Comparison of ENCODE assay signal across 16 mouse cellular contexts in genomic region chr5:53427411-53427810, GRCm38 (mm10). TPM values are rescaled to one million over a fixed set of nuclear protein-coding genes. Genes with fewer than 3 reads are reported as not detected.
A peak's percentile ranks its signal among the peaks of the same experiment; 100 is the strongest.
DNase-seq lines count a peak whose midpoint lies in the region; ATAC-seq lines count a peak whose summit lies in the region.
"Had no signal": no experiment of that assay in that cellular context is flagged by ENCODE, and none has a peak within 500 bp of the region (broad histone marks: within the 10 kb centered on the region; RNA-seq: fewer than 3 reads in every experiment).

No protein-coding gene starts in this region.

- DNase-seq in heart, adult 18-20 months = peak; percentile 44 to 71
- DNase-seq in ovary, postnatal 36 days (ENCODE audit: low spot score) = peak; percentile 18
- no peak for DNase-seq in ovary, postnatal 14 days (ENCODE audit: low spot score)
- peak; percentile 55 to 58 for DNase-seq in heart, adult 9 months (ENCODE audit: low spot score in 2 of 2)
- DNase-seq in MN1 (ENCODE audit: low spot score) = no peak
- DNase-seq in spleen, adult 12 weeks (ENCODE audit: low spot score) = no peak
- DNase-seq: right cerebral cortex, postnatal 4 days; thymus, postnatal 36 days had no signal

- H3K4me2 ChIP-seq in heart, embryonic 12.5 days = no peak overlapping the region
- H3K4me2 ChIP-seq: embryonic facial prominence, embryonic 13.5 days; forebrain, embryonic 12.5 days; heart, embryonic 13.5 days; stomach, embryonic 15.5 days had no signal

- no peak overlapping the region for H3K27ac ChIP-seq in heart, embryonic 12.5 days (ENCODE audit: poor library complexity, severe bottlenecking)
- H3K27ac ChIP-seq: embryonic facial prominence, embryonic 13.5 days; forebrain, embryonic 12.5 days; heart, embryonic 13.5 days; stomach, embryonic 15.5 days had no signal

- H3K27me3 ChIP-seq in heart, embryonic 12.5 days (replicated peaks) = no peaks in the 10 kb centered on the region
- H3K27me3 ChIP-seq: embryonic facial prominence, embryonic 13.5 days; forebrain, embryonic 12.5 days; heart, embryonic 13.5 days; stomach, embryonic 15.5 days had no signal

- WGBS in heart, embryonic 12.5 days = 68% methylated on average over 4 of the region's 4 CpGs

- no peak for ATAC-seq in heart, embryonic 12.5 days (ENCODE audit: insufficient number of reproducible peaks, low FRiP score)
- ATAC-seq: activated CD4-positive, CD25-positive, alpha-beta regulatory T cell, adult 4 months; hindbrain, embryonic 16.5 days had no signal

- no peaks in the 10 kb centered on the region for H3K36me3 ChIP-seq in heart, embryonic 12.5 days
- H3K36me3 ChIP-seq: embryonic facial prominence, embryonic 13.5 days; forebrain, embryonic 12.5 days; G1E; heart, embryonic 13.5 days; stomach, embryonic 15.5 days had no signal

- H3K4me1 ChIP-seq in heart, embryonic 12.5 days (replicated peaks) = peaks cover 3% of the 10 kb centered on the region
- H3K4me1 ChIP-seq: embryonic facial prominence, embryonic 13.5 days; forebrain, embryonic 12.5 days; stomach, embryonic 15.5 days had no signal

- H3K9me3 ChIP-seq in heart, embryonic 12.5 days (replicated peaks) = no peaks in the 10 kb centered on the region; the same call in 1 of the 2 replicates
- H3K9me3 ChIP-seq: embryonic facial prominence, embryonic 13.5 days; forebrain, embryonic 12.5 days; G1E; heart, embryonic 13.5 days; stomach, embryonic 15.5 days had no signal

- H3K9ac ChIP-seq in heart, embryonic 12.5 days = no peak overlapping the region
- H3K9ac ChIP-seq: embryonic facial prominence, embryonic 13.5 days; forebrain, embryonic 12.5 days; heart, embryonic 13.5 days; stomach, embryonic 15.5 days had no signal

- H3K4me3 ChIP-seq in heart, embryonic 12.5 days = no peak overlapping the region
- H3K4me3 ChIP-seq: embryonic facial prominence, embryonic 13.5 days; forebrain, embryonic 12.5 days; heart, embryonic 13.5 days; stomach, embryonic 15.5 days had no signal

RNA-seq across cellular contexts. Expression of gene Rbpj, which starts 38.5 kb away (rescaled TPM):
- 10 to 100 TPM; 17.5 to 22.4 TPM for total RNA-seq in heart, adult 18-20 months (2021)
- polyA plus RNA-seq in heart, embryonic 12.5 days (2016; fragmentation: Nextera tagmentation; extraction: Ambion mirVana) = 26.2 and 27.0 TPM in 2 replicates

Comparison
In these comparisons a context has a peak if more than half of its experiments do, and no peak if none do; other contexts are left out.
1. DNase-seq: peak in heart, adult 18-20 months (2 of 2), ovary, postnatal 36 days (single experiment) and heart, adult 9 months (2 of 2); none in ovary, postnatal 14 days (single experiment), MN1 (single experiment) and spleen, adult 12 weeks (single experiment).